Mouse (Mus musculus) cerebellum, adult 9-10 months (tissue): ENCODE data around the gene Ubl4b.
A peak's percentile ranks its signal among the peaks of the same experiment; 100 is the strongest.

Experiments
- DNase-seq: peaks from one replicate; pipeline ENCODE4 v3.0.0; 2022

Gene Ubl4b

GRCm38 (mm10) chr3:107516776-107517630 is 37.9 kb downstream of the Ubl4b start:
- DNase-seq, result peak; percentile 70

DNA sequence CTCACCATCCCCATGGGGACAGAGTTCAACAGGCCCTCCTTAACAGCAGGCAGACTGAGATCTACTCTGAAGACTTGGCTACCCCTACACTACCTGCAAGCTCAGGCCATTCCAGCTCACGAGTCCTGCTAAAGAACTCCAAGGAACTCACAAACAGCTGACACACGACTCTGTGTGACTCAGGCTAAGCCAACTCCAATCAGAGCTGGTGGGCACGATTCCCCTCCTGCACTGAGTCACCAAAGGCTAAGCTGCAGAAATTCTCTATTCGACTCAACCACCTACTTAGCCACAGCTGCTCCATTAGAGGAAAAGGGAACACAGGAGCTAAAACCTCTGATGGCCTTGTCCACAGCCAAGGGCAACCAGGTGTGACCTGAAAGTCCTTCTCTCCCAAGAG is 38.9 kb downstream of the Ubl4b start:
- no peak for DNase-seq

- DNase-seq, result no peak
Measured at GRCm38 (mm10) chr3:107511416-107511815, 43.5 kb downstream of the Ubl4b start.

DNA sequence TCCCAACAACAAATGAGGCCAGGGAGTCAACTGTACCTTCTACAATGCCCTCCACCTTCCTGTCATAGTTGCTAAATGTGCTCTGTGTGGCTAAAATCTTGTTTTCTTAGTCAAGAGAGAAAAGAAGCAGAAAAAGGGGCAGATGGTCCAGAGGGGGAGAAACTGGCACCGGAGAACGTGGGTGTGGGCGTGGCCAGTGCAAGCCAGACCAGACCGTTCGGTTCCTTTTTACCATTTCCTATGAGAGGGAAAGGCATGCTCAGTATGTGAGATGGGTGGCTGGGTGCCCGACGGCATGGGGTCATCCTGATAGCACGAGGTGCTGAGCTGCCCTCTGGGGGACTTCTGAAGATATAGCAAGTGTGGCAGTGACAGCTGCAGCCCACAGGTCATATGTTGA is 46.2 kb downstream of the Ubl4b start:
- DNase-seq, result peak; percentile 63

DNA sequence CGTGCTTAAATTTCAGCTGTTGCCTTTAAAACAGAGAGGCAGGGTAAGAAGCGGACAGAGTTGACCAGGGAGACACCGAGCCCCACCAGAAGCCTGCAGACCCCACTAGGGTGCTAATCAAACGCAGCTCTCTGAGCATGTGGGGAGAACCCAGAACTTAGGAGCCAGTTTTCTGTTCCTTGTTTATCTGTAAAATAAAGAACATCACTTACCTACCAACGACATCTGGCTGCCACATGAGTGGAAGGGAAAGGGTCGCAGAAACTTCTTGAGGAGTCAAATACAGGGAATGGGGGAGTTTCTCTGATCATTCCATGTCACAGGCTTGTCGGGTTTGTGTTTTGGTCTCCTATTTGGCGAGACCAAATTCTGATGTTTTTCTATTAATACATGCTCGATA is 46.9 kb downstream of the Ubl4b start:
- DNase-seq, result no peak

DNA sequence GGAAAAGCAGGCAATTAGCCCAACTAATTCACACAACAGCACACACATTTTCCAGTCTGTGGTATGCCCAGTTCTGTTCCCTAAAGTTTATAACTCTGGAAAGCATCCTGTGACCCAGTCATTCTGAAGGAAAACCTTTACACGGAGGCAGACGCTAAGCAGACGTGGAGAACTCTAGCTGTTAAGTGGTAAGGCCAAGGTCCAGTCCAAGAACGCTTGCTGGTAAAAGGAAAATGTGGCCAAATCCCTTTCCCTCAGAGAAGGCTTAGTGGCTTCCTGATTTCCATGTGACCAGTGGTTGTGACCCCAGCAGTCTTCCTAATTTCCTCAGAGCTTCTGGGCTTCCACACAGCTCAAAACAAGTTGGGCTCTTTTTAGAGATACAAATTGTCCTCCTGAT is 48.3 kb downstream of the Ubl4b start:
- DNase-seq, result no peak

DNA sequence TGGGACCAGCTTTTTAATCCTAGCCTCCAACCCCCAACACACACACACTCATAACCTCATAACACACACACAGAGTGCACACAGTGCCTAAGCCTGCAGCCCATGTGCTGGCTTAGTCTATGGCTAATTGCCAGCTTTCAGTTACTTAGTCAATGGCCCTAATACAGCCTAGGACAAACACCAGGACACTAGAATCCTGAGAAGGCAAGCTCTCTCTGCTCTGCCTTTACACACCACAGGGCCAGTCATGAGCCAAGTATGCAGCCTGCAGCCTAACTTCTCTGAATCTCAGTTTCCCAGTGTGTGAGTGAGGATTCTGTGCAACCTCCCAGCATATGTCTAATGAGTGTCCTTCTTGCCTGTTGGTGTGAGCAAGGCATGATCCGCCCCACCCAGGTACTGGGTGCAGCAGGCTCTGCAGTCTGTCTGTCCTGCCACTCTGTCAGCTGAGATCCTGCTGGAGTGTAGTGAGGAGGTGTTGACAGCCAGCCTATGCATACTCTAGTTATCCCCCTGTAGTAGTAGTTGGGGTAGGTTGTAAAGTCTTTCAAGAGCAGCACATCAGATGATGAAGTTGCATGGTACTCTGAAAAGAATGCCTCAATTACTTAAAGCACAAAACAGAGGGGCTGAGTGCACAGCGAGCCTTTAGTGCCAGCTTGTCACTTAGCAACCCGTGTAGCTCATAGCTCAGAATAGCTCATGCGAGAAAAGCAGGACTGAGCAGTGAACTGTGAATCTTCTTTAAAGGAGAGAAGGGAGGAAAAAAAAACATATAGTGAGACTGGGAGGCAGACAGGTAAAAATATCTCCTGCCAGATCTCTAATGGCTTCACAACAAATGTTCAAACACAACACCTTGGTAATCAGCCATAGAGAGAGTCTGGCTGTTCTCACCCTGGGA is 49.2 kb downstream of the Ubl4b start:
- peak; percentile 57 for DNase-seq

DNA sequence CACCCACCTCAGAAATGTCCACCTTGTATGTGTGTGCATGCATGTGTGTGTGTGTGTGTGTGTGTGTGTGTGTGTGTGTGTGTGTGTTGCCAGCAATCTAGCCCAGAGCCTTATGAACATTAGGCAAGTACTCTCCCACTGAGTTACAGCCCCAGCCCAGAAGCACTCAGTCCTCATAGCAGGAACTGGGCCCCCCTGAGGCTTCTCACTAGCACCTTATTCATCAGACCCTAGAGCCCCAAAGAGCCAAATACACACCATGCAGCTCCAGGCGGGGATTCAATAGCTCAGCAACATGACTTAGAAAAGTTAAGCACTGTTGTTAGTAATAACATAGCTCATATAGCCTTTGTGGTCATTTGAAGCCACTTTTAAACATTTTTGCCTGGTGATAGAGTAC is 50.3 kb downstream of the Ubl4b start:
- peak; percentile 34 for DNase-seq

DNA sequence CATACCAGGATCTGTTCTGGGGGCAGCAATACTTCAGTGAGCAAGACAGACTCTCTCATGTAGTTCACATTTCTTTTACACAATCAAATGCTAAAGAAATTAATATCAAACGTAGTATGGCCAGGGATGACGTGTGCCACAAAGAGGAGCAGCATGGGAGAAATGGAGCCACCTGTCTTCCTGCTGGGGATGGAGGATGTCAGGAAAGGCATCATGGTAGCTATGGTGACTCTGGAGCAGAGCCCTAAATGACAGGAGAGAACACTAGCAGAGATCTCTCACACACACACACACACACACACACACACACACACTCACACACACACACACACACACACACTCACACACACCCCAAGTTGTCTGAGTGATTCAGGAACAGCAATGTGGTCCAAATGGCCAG is 51.2 kb downstream of the Ubl4b start:
- DNase-seq, result peak; percentile 48
